Mouse (Mus musculus): ENCODE results near the gene Msx2. TPM values are rescaled to one million over a fixed set of nuclear protein-coding genes. Genes with fewer than 3 reads are reported as not detected.
A peak's percentile ranks its signal among the peaks of the same experiment; 100 is the strongest.

Gene Msx2
- total RNA-seq (2021): not detected
- long read RNA-seq, experiment 1: 0 reads
- long read RNA-seq, experiment 2: 0 reads

DNA sequence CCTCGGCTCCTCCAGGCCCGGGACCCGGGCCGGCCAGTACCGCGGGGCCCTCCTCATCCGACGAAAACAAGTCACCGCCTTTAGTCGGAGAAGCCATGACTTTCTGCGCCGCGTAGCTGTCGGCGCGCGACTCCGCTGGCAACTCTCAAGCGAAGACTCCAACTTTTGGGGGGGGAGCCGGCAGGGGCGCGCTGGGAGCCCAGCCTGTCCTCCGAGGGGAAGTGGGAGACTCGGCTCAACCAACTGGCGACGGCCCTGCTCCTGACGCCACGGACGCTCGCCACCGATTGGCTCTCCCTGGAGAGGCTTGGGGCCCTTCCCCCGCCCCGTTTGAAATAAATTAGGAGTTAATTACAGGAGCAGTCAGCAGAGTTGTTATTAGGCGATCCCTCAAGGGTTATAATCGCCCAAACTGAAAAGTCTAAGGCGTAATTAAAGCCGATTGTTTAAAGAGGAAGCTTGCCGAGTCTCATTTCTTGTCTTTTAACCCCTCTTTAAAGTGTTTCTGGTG, at the start of gene Msx2:
TSS of gene Msx2 (minus strand) at position 461 of the 511 bp plus-strand sequence.
- DNase-seq: peak in 1 of 2 experiments; percentile 17
- intact Hi-C loops (cut with DNase I): no loop called here

DNA sequence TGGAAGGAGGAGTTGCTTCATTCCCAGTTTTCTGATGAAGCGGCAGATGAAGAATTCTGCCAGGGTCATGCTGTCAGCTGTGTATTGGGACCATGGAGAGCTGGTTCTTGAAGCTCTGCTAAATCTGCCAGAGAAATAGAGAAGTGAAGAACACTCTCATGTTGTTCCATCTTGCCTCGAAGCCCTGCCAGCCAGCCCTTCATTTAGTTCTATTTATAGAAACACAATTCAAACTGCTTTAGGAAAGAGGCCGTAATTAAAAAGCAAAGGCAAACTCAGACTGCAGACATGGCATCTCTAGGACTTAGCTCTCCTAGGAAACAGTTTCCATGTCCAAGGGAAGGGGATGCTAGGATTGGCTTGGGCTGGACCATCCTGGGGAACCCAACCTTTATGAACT, 48.6 kb upstream of the Msx2 start:
- no peak for DNase-seq
- intact Hi-C loops (cut with DNase I): no loop called here

DNA sequence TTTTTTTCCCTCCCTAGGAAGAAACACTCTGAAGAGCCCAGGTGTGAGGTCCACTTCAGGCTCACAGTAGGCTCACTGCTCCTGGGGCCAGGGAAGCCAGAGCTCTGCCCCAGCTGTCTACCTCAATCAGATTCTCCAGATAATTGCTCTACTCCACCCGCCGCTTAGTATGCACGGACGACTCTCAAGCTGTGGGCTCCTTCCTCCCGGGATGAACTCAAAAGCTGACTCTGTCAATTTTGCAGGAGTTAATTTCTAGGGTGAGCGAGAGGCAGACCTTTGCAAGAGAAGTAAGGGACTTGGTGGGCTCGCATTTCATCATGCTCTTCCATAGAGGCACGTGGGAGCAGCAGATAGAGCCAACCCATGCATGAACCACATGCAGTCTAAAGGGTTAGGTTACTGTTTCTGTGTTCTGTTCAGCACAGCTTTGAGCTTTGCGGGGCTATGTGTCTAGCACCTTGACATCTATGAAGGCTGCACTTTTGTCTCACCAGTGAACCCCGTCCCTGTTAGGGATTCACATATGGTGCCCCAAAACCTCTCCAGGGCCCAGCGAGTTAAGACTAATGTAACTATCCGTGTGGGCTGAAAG, 47.6 kb upstream of the Msx2 start:
- DNase-seq: no peak
- intact Hi-C loops (cut with DNase I): no loop called here

DNA sequence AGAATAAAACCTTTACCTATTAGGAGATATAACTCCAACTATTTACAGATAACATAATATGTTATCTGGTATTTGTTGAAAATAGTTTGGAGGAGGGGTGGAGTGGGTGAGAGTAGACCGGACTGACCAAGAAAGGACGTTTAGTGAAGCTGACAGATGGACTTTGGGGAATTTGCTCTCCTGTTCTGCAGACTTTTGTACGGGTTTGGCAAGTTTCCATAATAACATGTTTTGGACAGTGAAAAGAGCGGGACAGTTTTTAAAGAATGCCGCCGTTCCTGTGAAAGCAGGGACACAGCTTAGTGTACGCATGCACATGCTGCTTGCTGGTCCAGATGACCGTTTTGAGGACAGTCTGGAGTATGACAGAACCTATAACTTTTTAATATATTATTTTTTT, 46.9 kb upstream of the Msx2 start:
- intact Hi-C loops (cut with DNase I): no loop called here
- no peak for DNase-seq

DNA sequence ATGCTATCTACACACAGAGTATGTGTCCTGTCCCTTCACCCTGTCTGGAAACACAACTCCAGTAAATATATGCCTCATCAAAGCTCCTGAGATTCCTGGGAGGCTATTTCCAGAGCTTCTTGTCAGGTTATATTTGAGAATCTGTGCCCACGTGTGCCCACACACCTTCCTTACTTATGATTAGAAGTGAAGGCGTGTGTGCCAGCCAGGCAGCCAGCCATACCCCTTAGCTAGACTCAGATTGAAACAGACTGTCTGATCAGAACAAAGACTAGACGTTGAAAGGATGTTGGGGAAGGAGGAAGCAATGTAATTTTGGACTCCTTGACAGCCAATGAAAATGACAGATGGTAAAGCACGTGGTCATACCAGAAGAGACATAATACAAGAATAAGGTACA, 45.4 kb upstream of the Msx2 start:
- intact Hi-C loops (cut with DNase I): no loop called here
- DNase-seq: no peak

DNA sequence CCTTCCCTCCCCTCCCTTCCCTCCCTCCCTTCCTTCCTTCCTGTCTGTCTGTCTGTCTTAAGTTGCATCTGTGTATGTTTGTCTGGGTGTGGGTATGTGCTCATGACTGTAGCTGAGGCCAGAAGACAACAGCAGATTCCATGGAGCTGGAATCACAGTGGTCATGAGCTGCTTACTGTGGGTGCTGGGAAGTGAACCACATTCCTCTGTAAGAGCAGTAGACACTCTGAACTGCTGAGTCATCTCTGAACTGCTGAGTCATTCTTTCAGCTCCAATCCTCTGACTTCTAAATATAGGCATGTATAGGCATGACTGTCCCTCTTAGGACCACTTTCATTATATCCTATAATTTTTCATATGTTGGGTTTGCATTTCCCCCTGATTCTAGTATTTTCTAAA, 41.7 kb upstream of the Msx2 start:
- intact Hi-C loops (cut with DNase I): no loop called here
- no peak for DNase-seq

DNA sequence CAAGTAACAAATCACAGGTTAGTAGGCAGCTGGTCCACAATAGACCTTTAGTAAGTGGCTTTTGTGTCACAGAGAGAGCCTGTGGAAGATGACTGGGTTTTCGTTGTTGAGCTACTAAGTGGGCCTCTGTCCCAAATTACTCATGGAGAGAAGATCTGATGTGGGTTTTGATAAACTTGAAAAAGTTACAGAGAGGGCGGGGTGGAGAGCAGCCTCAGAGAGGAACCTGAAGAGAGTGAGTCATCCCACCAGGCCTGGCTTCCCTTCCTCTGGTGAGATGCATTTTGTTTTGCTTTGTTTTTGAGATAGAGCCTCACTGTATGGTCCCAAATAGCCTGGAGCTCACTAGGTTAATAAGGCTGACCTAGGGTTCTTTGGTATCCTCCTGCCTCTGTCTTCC, 38.5 kb upstream of the Msx2 start:
- no peak for DNase-seq
- intact Hi-C loops (cut with DNase I): no loop called here

DNA sequence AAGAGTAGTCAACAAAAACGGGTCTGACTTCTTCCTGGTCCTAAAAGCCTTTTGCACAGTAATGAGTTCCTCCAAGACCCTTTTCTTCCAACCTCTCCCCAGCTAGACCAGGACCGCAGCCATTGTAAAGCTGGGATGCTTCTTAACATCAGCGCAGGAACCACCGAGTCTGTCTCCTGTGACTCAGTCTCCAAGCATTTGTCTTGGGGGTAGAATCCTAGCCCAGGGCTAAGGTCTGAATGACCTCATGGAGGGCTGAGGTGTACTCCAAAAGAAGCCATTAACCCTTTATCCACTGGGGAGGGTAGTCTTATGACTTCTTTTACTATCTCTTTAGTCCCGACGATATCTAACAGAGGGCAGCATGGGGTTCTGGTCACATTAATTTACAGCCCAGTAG, 29.5 kb upstream of the Msx2 start:
- intact Hi-C loops (cut with DNase I): no loop called here
- no peak for DNase-seq

DNA sequence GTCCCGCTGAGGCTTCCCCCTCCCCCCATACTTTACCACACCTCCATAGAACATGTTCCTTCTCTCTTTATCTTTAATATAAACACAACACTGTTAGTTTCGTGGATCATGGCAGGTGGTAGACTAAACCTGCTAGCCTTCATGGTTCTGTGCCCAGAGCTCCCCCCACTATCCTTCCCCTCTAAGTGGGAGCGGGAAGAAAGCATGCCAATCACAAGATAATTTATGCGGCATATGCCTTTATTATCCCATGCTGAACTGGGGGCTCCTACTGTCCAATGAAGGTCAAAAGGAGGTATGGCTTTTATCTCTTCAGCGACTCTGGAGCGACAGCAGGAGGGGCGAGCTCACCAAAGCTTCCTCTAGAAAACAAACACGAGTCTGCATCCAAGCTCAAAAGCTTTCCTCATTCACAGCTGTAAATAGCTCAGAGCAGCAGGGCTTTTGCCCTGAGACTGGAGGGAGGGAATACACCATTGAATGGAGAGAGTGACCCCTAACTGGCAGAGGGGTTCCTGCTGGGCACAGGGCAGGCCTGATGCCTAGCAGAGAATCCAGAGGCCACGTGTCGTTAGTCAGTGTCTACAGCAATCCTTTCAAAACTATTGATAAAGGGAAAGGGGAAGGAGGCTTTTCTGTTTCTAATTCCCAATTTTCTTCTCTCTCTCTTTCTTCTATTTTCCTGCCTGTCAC, 28.8 kb upstream of the Msx2 start:
- no peak for DNase-seq
- intact Hi-C loops (cut with DNase I): no loop called here

DNA sequence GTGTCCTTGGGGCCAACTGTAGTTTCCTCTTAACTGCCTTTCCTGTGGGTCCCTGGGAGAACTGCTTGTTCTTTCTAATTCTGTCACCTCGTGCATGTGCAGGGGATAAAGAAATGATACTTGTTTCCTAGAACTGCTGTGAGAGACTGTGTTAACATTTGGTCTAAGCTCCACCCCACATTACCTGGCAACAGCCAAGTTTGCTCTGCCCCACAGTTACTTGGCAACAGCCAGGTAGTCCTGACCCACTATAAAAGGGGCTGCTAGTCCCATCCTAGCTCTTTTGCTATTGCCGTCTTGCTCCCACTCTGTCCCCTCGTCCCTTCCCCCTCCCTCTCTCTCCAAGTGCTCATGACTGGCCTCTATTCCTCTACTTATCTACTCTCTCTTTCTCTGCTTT, 28.2 kb upstream of the Msx2 start:
- no peak for DNase-seq
- intact Hi-C loops (cut with DNase I): no loop called here

DNA sequence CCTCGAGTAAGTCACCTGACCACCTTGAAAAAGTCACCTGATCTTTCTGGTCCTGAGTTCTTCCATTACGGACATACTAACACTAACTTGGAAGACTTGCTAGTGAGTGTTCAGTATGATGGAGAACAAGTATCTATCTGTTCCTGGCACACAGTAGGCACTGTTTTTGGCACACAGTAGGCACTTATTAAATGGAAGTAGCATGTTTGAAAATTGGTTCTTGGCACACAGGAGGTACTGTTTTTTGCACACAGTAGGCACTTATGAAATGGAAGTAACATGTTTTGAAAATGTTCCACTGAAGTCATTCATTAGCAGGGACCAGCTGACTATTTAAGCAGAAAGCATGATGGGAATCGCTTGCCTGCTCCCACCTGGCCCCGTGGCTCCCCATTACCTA, 13.6 kb upstream of the Msx2 start:
- no peak for DNase-seq
- intact Hi-C loops (cut with DNase I): no loop called here

DNA sequence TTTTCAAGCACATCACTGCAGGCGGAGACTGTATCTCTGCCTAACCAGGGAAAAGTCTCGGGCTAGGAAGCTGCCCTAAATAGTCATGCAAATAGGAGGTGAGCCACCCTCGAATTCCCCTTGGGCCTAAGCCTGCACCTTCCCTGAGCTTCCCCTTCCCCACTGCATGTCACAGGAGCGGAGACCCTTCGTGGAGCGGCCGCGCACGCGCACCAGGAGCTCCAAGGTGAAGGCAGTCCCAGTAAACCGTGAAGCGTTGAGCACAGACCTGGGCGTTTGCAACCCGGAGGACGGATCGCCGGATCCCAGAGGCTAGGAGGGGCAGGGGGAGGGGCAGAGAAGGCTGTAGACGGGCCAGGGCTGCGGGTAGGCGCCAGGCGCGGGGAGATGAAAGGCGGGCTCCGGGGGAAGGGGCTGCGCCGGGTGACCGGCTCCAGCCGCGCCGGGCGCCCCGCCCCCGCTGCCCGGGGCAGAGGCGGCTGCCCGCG, 2.9 kb upstream of the Msx2 start:
- DNase-seq: no peak
- intact Hi-C loops (cut with DNase I): no loop called here

DNA sequence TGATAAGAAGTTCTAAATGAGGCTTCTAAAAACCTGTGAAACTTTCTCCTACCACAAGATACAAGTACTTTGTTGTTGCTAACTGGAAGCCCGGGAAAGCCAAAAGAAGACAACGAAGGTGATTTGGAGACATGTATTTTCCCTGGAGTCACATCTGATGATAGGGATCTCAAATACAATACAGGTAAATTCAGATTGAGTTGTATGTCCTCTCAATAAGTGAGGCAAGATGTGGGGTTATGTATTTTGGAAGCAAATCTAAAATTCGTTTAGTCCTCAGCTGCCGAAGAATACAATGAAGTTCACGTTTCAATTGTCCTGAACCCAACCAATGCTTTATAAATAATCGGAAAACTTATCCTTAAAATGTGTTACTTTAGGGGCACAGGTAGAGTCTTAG, 1.6 kb upstream of the Msx2 start:
- no peak for DNase-seq
- intact Hi-C loops (cut with DNase I): no loop called here

DNA sequence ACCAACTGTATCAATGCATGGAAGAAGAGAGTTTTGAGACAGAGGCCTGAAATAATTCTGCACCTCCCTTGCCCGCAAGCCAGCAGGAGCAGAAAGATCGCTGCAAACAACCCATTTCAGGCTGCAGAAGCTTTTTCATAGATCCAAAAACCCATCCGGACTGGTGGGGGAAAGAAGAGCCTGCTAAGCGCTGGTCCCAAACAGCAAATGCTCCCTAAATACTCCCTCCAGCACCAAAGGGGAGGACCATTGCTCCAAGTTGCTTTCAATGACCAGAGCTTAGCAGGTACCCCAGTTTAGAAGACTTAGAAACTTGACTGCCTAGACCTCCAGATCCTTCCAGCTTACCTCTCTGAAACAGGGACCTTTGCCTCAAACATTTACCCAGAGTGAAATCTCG, 1.1 kb upstream of the Msx2 start:
- DNase-seq: no peak
- intact Hi-C loops (cut with DNase I): no loop called here

DNA sequence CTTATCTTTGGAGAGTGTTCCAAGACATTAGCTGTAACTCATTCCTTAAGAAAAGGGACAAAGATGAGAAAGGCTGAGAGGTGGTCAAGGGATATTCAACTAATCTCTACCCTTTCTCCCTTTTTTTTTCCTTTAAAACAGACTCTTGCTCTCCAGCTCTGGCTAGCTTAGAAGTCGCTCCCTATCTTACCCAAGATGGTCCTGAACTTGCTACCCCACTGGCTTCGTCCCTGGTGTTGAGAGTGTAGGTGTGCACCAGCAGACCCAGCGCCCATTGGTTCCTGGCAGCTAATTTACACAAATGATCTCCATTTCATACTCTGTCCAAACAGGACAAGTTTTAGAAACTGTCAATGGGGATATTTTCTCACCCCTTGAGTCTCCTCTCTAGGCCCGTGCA, 417 bp upstream of the Msx2 start:
- intact Hi-C loops (cut with DNase I): no loop called here
- DNase-seq: no peak

DNA sequence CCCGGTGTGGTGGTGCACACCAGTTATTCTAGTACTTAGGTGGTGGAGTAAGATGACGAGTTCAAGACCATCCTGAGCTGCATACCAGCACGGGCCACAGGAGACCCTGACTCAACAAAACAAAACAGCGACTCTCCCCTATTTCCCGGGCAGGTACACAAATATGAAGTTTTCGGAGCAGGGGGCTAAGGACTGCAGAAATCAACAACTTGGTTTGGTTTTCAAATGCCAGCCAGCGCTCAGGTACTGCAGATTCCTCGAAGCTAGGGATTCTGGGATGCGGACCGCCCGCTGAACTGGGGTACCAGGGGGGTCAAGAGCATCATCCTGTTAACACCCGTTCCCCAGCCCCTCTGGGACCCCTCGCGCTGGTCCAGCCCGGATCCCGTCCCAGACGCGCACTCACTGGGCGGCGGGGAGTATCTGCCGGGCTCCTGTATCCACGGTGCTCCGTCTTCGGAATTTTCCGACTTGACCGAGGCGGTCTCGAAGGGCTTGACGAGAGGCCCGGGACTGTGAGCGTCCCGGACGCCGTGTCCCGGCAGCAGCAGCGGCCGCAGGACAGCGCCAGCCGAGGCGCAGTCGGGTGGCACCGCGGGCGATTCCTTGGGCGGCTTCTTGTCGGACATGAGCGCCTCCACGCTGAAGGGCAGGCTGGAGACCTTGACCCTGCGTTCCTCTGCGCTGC, 804 bp downstream of the Msx2 start:
- peak in 1 of 2 experiments; percentile 4 for DNase-seq
- intact Hi-C loops (cut with DNase I): no loop called here

DNA sequence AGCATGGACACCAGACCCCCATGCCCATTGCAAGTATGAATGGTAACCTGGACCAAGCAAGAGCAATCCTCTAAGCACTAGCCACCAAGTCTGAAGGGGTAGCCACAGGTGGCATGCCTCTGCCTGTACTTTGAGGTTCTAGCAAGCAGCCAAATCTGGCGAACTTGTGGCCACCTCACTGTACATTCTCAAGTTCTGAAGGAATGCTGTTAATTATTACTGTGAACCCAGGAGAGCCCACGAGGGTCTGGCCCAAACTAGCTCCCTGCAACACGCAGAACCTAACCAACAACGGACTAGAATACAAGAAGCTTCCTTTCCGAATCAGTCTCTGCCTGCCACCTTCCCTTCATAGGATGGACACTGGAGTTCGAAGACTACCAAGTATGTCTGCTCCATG, 1.5 kb downstream of the Msx2 start:
- intact Hi-C loops (cut with DNase I): no loop called here
- DNase-seq: no peak

DNA sequence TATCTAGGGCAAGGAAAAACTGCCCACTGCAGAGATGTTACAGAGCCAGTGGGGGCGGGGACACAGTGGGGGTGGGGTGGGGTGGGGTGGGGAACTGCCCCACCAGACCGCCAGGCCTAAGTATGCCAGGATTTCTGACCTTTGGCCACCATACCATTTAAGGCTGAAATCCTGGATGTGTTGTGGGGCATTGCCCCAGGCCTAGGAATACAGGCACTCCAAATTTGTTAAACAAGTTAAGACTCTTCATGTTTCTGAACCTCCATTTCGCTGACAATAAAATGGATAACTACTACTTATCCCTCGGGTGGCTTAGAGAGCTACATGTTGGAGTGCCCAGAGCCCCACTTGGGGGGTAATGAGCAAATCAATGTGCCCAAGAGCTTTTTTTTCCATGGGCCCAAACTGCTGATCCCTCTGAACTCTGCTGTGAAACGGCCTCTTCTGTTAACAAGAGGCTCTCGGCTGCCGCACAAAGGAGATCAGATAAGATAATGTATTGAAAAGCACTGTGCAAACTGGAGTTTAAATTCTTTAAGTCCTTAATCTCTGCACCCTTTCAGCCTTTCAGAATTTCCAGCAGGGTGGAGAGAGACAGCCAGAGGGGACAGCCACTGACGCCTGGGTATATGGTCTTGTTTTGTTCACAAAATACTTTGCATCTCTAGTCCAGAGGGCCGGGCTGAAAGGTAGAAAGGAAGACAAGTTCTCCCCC, 2.3 kb downstream of the Msx2 start:
- intact Hi-C loops (cut with DNase I): no loop called here
- DNase-seq: no peak

DNA sequence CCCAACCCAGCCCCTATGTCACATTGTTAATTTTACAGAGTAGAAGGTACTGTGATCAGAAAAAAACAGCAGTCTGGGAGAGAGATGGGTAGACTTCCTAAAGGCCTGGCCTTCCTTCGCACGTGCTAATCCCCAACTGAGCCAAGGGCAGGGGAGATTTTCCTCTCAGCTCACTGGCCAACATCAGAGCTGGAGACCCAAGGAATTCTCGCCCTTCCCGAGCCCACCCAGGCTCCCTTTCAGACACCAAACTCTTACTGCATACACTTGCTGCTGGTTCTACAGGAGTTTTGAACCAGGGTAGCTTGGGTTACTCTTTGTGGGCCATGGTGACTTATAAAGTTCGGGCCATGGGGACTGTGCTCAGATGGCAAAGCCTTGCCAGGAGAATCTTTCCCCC, 3.1 kb downstream of the Msx2 start:
- intact Hi-C loops (cut with DNase I): no loop called here
- no peak for DNase-seq

DNA sequence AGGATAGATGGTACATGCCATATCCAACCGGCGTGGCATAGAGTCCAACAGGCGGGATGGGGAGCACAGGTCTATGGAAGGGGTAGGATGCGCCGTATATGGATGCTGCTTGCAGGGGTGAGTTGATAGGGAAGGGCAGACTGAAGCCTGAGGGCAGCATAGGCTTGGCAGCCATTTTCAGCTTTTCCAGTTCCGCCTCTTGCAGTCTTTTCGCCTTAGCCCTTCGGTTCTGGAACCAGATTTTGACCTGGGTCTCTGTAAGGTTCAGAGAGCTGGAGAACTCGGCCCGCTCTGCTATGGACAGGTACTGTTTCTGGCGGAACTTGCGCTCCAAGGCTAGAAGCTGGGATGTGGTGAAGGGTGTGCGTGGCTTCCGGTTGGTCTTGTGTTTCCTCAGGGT, 4.7 kb downstream of the Msx2 start:
- no peak for DNase-seq
- intact Hi-C loops (cut with DNase I): no loop called here

DNA sequence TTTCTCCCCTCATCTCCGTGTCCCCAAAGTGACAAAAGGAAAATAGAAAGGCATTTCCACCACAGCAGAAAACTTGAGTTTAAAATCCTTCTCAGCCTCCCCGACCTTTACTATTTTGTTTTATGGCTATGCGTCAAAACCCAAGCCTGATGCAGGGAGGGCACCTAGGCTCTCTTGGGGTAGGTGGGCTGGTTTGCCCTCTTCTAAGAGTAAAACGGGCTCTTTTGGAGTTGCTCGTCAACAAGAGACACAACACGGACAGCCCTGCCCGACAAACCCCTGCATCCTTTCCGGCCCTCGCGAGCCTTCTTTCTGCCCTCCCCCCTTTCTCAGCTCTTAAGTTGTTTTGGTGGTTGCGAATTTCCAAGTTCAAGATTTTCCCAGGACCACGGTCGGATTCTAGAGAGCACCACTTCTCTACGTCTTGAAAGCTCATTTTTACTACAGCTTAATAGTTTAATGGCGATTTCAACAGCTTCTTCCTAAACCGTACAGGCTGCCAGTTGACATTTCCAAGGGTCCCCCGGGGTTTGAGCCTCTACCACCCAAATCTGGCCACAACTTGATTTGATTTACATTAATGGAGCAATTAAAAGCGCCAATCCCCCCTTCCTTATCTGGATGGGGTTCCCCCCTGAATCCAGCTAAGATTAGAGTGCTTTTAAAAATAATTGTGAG, 6.5 kb downstream of the Msx2 start:
- intact Hi-C loops (cut with DNase I): no loop called here
- no peak for DNase-seq

Measured in gastrocnemius, postnatal 36 days (tissue).